Mouse (Mus musculus) gastrocnemius, adult 18-20 months (tissue): ENCODE measurements around the gene Rbl2. TPM values are rescaled to one million over a fixed set of nuclear protein-coding genes. Genes with fewer than 3 reads are reported as not detected.

Source experiments
- DNase-seq: peaks from one replicate; pipeline ENCODE4 v3.0.0; 2021; ENCODE audit warnings: low spot score
- total RNA-seq, 2 experiments: library from RNA; stranded (reverse); gene quantifications; 2 replicates each; pipeline ENCODE4 v1.2.3; 2021

Gene Rbl2
- total RNA-seq, 2 experiments from 2014 or later: 35.9 to 41.8 TPM

DNA sequence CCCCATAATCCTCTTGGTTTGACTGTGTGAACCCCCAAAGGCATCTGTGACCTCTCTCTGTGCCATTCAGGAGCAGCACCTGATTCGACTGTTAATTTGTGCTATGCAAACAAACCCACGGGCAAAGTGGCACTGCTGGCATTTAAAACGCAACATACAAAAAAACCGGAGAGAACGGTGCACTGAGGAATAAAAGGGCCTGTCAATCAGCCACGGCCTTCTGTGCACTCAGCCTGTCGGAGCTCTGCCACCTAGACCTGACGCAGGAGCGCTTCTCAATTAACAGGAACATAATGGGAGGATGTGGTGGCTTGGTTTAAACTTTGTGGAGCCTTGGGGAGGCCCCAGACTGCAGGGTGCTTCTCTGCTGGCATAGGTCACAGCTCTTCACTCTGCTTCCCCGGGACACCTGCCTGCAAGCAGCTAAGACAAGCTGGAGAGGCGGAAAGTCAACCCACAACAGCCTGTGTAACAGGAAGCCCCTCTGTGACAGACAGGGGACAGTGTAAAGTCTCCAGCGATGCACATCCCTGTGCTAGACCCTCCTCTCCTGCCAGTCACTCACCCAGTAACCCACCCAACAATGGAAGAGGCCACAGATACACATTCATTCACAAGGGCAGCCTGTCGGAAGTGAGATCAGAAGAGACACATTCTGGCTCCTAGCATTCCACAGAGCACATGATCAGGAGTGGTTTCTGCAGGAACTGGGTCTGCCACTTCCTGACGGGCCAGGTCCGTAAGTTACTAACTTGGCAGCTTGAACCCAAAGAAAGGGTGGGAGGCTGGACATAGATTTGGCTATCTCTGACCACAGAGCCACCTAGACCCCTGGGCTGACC is 90.3 kb downstream of the Rbl2 start:
- DNase-seq: no peak

DNA sequence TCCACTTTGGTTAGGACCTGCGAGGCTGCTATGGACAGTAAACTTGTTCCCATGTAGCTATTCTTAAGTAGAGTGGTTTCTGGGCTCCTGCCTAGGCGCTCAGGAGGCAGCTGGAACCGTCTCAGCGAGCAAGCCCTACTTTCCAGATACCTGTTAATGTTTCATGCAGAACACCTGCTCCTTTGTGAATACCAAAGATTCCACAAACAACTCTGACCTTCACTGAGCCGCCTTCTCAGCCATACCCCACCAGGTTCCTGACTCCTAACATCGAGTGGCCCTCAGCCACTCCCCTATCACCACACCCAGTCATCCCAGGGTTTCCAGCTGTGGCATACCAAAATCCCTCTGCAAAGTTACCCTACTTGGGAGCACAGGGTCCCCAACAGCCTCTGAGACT is 100.3 kb downstream of the Rbl2 start:
- no peak for DNase-seq

DNA sequence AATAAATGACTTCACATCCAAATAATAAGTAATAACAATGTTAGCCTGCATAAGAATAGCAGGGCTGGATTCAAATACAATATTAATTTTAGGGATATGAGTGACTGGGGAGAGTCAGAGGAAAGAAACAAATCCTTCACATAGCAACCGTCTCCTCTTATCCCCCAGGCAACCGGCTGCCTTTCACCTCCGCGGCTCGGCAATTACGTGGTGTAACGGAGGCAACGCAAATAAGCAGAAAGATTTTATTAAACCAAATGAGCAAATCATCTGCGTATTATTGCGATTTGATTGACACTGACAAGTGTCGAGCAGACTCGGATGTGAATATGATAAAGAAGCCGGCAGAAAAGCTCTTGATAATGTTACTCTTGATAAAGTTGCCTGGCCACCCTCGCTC is 101.1 kb downstream of the Rbl2 start:
- no peak for DNase-seq

GRCm38 (mm10) chr8:91171605-91172004 is 101.7 kb downstream of the Rbl2 start:
- no peak for DNase-seq

Other genes starting within 250 kb of the Rbl2 start
- gene Chd9, start 241.7 kb upstream of the Rbl2 start, total RNA-seq: 10 to 100 TPM; 28.7 to 53.9 TPM
- gene Aktip, start 129.9 kb downstream of the Rbl2 start, total RNA-seq: 10 to 100 TPM; 58.7 to 71.0 TPM
- 1 to 10 TPM; 1.8 to 4.6 TPM for gene Rpgrip1l, start 243.2 kb downstream of the Rbl2 start, total RNA-seq
- 10 to 100 TPM; 81.2 to 87.6 TPM for gene Fto, start 243.5 kb downstream of the Rbl2 start, total RNA-seq